Mouse (Mus musculus): Measurements from ENCODE around the gene Cadm4.

The Cadm4 gene

GRCm38 (mm10) chr7:24481474-24482207 lies at the start of gene Cadm4:
Gene Cadm4, plus strand, starts transcription at chr7:24482023.
- DNase-seq (ENCODE audit: low spot score in 2 of 2): peak; percentile 62 to 83

DNA sequence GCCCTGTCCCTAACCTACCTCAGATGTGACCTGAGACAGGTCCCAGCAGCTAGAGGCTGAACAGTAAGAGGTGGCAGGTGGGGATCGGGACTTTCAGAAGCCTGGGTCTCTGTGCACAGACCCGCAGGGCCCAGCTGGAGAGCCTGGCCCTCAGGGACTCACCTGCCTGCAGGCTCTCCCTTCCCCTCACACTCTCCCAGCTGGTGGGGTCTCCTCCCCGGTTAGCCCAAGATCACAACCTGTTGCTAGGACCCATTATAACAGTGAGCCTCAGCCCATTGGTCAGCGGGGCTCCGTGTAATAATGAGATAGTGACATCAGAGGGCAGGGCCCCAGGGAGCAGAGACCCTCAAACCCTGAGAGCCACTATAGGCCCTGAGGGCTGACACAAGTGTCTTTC lies 46.5 kb upstream of the Cadm4 start:
- DNase-seq (ENCODE audit: low spot score in 2 of 2): no peak

- no peak for DNase-seq (ENCODE audit: low spot score in 2 of 2)
Measured at GRCm38 (mm10) chr7:24437981-24438380, 43.8 kb upstream of the Cadm4 start.

- no peak for DNase-seq (ENCODE audit: low spot score in 2 of 2)
Measured at GRCm38 (mm10) chr7:24439191-24439590, 42.6 kb upstream of the Cadm4 start.

DNA sequence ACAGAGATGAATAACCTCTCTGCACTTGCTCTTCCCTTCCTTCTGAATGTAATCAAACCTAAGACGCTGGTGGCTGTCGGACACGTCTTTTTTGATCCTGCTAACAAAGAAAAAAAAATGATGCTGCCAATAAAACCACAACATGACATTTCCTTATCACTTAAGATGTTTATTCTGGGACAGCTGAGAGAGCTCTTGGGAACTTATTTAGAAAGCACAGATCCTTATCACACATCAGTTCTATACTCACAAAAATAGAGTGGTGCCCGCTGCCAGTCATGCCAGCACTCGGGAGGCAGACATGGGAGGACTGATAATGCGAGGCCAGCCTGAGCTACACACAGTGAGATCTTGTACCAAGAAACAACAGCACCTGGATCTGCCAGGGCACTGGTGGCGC lies 41.9 kb upstream of the Cadm4 start:
- DNase-seq (ENCODE audit: low spot score in 2 of 2): no peak

- peak; percentile 64 to 85 for DNase-seq (ENCODE audit: low spot score in 2 of 2)
Measured at GRCm38 (mm10) chr7:24441785-24442184, 40.0 kb upstream of the Cadm4 start.

GRCm38 (mm10) chr7:24442313-24442712 lies 39.5 kb upstream of the Cadm4 start:
- peak in 1 of 2 experiments; percentile 82 for DNase-seq (ENCODE audit: low spot score in 2 of 2)

GRCm38 (mm10) chr7:24445266-24445926 lies 36.4 kb upstream of the Cadm4 start:
- DNase-seq (ENCODE audit: low spot score in 2 of 2): peak in 1 of 2 experiments; percentile 94

DNA sequence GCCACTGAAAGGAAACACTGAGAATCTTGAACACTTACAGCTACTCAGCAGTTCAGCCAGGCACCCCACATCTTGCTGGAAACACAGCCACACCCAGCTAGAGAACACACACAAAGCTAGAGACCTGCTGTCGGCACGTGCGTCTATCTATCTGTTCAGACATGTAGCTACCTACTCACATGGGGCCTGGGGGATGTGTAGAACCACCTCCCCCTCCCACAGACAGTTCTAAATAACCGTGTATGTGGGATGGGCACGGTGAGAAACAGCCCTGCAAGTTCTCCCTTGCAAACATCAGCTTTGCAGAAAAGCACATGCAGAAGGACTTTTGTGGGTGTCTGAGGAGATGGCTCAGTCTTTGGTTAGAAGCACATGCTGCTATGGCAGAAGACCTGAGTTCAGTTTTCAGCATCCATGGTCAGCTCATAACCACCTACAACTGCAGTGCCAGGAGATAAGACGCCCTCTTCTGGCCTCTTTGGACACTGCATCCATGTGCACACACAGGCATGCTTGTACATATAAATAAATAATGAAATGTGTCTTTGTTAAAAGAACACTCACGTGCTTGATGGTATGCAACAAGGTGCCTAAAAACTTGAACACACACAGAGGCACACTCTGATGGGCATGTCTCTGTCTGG lies 35.0 kb upstream of the Cadm4 start:
- no peak for DNase-seq (ENCODE audit: low spot score in 2 of 2)

GRCm38 (mm10) chr7:24448782-24449517 lies 32.9 kb upstream of the Cadm4 start:
- no peak for DNase-seq (ENCODE audit: low spot score in 2 of 2)

DNA sequence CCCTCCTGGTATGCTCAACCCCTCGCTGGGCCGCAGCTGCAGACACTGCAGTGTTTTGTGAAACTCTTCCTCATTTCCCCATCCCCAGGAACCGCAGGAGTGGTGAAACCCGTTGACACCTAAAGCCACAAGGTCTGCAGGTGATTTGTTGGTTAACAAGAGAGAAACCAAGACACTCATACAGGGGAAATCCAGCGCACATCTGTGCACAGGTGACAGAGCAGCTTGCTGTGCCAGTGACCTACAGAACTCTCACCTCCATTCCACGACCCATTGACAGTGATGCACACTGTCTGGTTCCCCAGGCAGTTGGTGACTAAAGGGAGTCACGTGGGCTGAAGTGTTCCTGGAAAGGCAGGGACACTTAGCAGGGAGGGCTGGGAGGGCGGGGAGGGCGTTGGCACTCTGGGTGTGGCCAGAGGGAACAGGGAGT lies 31.2 kb upstream of the Cadm4 start:
- peak; percentile 46 to 57 for DNase-seq (ENCODE audit: low spot score in 2 of 2)

DNA sequence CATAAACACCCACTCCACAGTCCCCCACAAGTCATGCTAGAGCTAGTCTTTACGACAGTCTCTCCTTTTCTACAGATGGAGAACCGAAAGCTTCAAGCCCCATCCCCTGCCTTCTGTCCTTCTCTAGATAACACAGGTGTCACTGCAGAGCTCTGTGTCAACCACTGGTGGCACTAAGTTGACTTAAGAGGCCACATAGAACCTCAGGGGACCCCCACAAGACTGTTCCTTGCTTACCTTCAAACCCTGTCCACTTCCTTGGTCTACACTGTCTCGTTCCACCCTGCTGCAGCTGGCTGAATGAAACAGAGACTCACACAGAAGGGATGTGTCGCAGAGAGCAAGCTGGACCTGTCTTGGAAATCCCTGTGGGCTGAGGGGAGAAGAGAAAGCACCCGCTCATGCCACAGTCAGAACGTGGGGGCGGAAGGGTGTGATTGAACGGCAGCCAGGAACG lies 29.9 kb upstream of the Cadm4 start, which contains the start of gene Irgc1:
Gene Irgc1 (minus strand): TSS at position 443 of the 457 bp plus-strand sequence.
- DNase-seq (ENCODE audit: low spot score in 2 of 2): peak; percentile 13 to 55

DNA sequence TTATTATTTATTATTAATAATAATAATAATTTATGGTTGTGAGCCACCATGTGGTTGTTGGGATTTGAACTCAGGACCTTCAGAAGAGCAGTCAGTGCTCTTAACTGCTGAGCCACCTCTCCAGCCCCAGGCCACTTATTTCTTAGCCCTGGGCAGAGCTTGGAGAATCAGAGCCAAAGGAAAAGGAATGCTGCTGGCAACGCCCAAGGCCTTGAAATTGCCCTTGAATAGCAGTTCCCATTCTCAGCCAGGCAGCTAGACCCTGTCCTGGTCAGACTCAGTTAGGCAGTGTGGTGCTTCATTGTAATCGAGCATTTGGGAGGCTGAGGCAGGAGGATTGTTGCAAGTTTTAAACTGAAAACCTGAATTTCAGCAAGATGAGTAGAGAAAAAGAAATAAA lies 27.6 kb upstream of the Cadm4 start:
- DNase-seq (ENCODE audit: low spot score in 2 of 2): no peak

DNA sequence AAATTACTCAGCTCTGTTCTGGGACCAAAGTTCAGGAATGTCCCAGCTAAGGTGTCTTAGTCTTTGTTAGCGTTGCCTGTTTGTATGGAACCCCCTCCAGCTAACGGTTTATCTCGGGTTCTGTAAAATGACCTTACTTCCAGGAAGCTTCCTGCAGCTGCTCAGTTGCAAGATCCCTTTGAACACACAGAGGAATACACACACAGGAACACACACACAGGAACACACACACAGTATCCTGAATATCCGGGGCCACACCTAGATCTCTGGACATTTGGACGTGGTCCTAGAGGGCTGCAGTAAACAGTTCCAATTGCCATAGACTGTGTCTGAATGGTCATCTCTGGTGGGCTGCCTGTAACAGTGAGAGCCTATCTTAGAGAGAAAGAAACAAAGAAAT lies 26.1 kb upstream of the Cadm4 start:
- DNase-seq (ENCODE audit: low spot score in 2 of 2): no peak

- DNase-seq (ENCODE audit: low spot score in 2 of 2): peak; percentile 85 to 86
Measured at GRCm38 (mm10) chr7:24457726-24458370, 24.0 kb upstream of the Cadm4 start.

DNA sequence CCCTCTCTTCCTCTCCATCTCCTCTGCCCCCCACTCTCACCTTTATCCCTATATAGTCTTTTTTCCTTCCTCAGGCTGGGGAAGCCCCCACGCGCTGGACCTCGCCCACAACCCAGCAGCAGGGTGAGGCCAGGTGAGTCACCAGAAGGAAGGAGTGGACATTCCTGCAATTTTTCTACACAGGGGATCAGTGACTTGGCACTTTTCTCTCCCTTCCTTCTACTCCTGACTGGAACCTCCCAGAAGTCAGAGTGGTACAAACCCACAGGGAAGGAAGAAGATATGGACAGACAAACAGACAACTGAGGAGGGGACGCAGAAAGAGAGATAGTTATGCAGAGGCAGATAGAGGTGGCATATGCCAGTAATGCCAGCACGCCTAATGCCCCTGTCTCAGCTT lies 22.4 kb upstream of the Cadm4 start:
- DNase-seq (ENCODE audit: low spot score in 2 of 2): no peak

- DNase-seq (ENCODE audit: low spot score in 2 of 2): no peak
Measured at GRCm38 (mm10) chr7:24459843-24460242, 22.0 kb upstream of the Cadm4 start.

- DNase-seq (ENCODE audit: low spot score in 2 of 2): no peak
Measured at GRCm38 (mm10) chr7:24461376-24462051, 20.3 kb upstream of the Cadm4 start.

DNA sequence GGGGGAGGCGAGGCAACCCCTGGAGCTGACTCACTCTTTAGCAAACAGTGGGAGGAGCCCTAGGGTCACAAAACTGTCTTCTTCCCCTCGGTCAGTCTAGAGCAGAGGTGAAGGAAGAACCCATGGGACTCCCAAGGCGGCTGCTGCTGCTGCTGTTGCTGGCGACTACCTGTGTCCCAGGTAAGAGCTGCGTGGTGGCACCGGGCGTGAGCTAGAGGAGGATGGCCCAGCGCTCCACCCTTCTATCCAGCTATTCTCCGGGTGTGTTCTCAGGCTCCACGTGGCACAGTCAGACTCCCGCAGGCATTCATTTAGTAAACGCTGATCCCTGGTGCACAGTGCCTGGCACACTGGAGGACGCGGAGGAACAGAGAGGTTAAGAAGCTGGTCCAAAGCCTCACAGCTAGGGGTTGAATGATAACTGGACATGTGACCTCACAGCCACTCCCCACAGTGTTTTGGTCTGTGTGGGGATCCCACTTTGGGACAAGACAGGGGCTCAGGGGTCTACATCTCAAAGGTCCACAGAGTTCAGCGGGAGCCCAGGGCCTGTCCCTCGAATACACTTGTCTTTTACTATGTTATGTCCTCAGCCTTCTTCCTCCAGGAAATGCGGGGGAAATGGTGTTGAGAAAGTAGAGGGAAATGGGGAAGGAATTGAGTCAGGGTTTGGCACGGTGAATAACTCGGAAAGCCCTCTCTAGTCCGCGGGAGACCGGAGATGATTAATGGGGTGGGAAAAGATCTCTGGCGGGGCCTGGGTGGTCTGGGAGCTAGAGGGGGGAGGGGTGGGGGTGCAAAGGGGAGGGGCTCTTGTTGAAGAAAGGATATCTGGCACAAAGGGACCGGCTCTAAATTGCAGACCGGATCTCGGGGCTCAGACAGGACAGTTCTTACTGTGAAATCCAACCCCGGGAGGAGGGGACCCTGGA lies 19.2 kb upstream of the Cadm4 start, which contains the start of gene Plaur:
Gene Plaur (plus strand): TSS at position 97 of the 932 bp plus-strand sequence.
- peak in 1 of 2 experiments; percentile 64 for DNase-seq (ENCODE audit: low spot score in 2 of 2)

- no peak for DNase-seq (ENCODE audit: low spot score in 2 of 2)
Measured at GRCm38 (mm10) chr7:24466835-24467234, 15.0 kb upstream of the Cadm4 start.
